Mouse (Mus musculus): ENCODE data around the gene Egfl7. TPM values are rescaled to one million over a fixed set of nuclear protein-coding genes. Genes with fewer than 3 reads are reported as not detected.

The Egfl7 gene
- polyA plus RNA-seq, 1 experiment = 3.6 TPM

- Histone ChIP-seq H3K4me1 (ENCODE audit: control insufficient read depth) (no peaks in the 10 kb centered on the region), H3K9me3 (ENCODE audit: control insufficient read depth, low read length) (no peaks in the 10 kb centered on the region), H3K27me3 (ENCODE audit: control insufficient read depth) (peaks cover 2% of the 10 kb centered on the region; the same call in 1 of the 2 replicates), H3K4me3 (replicated peaks) (no peak overlapping the region), H3K36me3 (ENCODE audit: control insufficient read depth) (no peaks in the 10 kb centered on the region)
- TF ChIP-seq TAL1 (IDR thresholded peaks at IDR 0.05; ENCODE audit: low read length) = no peak
- no peak for TF ChIP-seq GATA1 (IDR thresholded peaks at IDR 0.05; ENCODE audit: low read length)
These were observed 31.2 kb downstream of the Egfl7 start for GRCm38 (mm10) chr2:26611054-26611453.

GRCm38 (mm10) chr2:26611896-26612295 lies 32.1 kb downstream of the Egfl7 start:
- Histone ChIP-seq H3K27me3 (ENCODE audit: control insufficient read depth) (no peaks in the 10 kb centered on the region; the same call in 1 of the 2 replicates), H3K9me3 (ENCODE audit: control insufficient read depth, low read length) (no peaks in the 10 kb centered on the region), H3K4me3 (replicated peaks) (no peak overlapping the region), H3K4me1 (ENCODE audit: control insufficient read depth) (no peaks in the 10 kb centered on the region), H3K36me3 (ENCODE audit: control insufficient read depth) (no peaks in the 10 kb centered on the region)
- no peak for TF ChIP-seq TAL1 (IDR thresholded peaks at IDR 0.05; ENCODE audit: low read length)
- TF ChIP-seq GATA1 (IDR thresholded peaks at IDR 0.05; ENCODE audit: low read length) = no peak

DNA sequence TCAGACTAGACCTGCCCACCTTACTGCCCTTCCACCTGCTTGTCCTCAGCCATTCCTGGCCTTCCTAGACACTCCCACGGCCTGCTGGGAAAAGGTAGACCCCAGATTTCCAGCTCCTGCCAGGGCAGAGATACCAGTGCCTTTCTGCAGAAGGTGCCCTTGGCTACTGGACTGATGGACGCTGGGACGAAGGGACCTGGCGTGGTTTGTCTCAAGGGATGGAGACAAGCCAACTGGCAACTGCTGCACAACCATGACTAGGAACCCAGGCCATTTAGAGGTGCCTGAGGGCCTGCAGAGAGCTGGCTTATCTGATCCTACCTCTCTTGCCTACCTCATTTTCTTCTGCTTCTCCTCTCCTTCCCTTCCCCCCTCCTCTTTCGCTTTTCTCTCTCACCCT lies 35.1 kb downstream of the Egfl7 start:
- no peaks in the 10 kb centered on the region for H3K4me1 ChIP-seq (ENCODE audit: control insufficient read depth)
- H3K27me3 ChIP-seq (ENCODE audit: control insufficient read depth) = no peaks in the 10 kb centered on the region
- H3K36me3 ChIP-seq (ENCODE audit: control insufficient read depth) = no peaks in the 10 kb centered on the region
- no peak overlapping the region for H3K4me3 ChIP-seq (replicated peaks)
- TF ChIP-seq GATA1 (IDR thresholded peaks at IDR 0.05; ENCODE audit: low read length) (no peak), TAL1 (IDR thresholded peaks at IDR 0.05; ENCODE audit: low read length) (no peak)
- no peaks in the 10 kb centered on the region for H3K9me3 ChIP-seq (ENCODE audit: control insufficient read depth, low read length)

- Histone ChIP-seq H3K4me3 (replicated peaks) (no peak overlapping the region), H3K36me3 (ENCODE audit: control insufficient read depth) (no peaks in the 10 kb centered on the region), H3K27me3 (ENCODE audit: control insufficient read depth) (no peaks in the 10 kb centered on the region), H3K4me1 (ENCODE audit: control insufficient read depth) (no peaks in the 10 kb centered on the region), H3K9me3 (ENCODE audit: control insufficient read depth, low read length) (no peaks in the 10 kb centered on the region)
- TF ChIP-seq GATA1 (IDR thresholded peaks at IDR 0.05; ENCODE audit: low read length) (no peak), TAL1 (IDR thresholded peaks at IDR 0.05; ENCODE audit: low read length) (no peak)
These were observed 35.8 kb downstream of the Egfl7 start for GRCm38 (mm10) chr2:26615459-26616124.

DNA sequence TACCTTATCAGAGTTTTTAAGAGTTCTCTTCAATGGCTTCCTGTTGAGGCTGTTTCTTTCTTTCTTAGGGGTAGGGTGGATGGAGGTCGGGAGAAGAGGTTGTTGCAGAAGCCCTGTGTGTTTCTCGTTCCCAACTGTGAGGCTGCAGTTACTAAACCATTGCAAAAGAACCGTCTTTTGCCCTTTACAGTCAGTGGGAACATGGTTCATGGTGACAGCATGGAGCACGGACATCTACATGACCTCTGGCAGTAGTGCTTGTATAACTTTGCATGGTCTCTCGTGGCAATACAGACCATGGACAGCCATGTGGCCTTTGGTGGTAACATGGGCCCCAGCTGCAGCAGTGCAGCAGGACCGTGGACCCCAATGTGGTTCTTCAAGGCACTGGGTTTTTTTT lies 37.5 kb downstream of the Egfl7 start:
- Histone ChIP-seq H3K27me3 (ENCODE audit: control insufficient read depth) (no peaks in the 10 kb centered on the region), H3K36me3 (ENCODE audit: control insufficient read depth) (no peaks in the 10 kb centered on the region), H3K4me3 (replicated peaks) (no peak overlapping the region), H3K4me1 (ENCODE audit: control insufficient read depth) (no peaks in the 10 kb centered on the region), H3K9me3 (ENCODE audit: control insufficient read depth, low read length) (no peaks in the 10 kb centered on the region)
- TF ChIP-seq TAL1 (IDR thresholded peaks at IDR 0.05; ENCODE audit: low read length) (no peak), GATA1 (IDR thresholded peaks at IDR 0.05; ENCODE audit: low read length) (no peak)

- H3K4me3 ChIP-seq (replicated peaks) = no peak overlapping the region
- no peak for TF ChIP-seq TAL1 (IDR thresholded peaks at IDR 0.05; ENCODE audit: low read length)
- no peak for TF ChIP-seq GATA1 (IDR thresholded peaks at IDR 0.05; ENCODE audit: low read length)
- no peaks in the 10 kb centered on the region for H3K36me3 ChIP-seq (ENCODE audit: control insufficient read depth)
- no peaks in the 10 kb centered on the region for H3K27me3 ChIP-seq (ENCODE audit: control insufficient read depth)
- no peaks in the 10 kb centered on the region for H3K9me3 ChIP-seq (ENCODE audit: control insufficient read depth, low read length)
- H3K4me1 ChIP-seq (ENCODE audit: control insufficient read depth) = no peaks in the 10 kb centered on the region
These were observed 38.1 kb downstream of the Egfl7 start for GRCm38 (mm10) chr2:26617928-26618327.

- no peaks in the 10 kb centered on the region for H3K4me1 ChIP-seq (ENCODE audit: control insufficient read depth)
- no peaks in the 10 kb centered on the region for H3K36me3 ChIP-seq (ENCODE audit: control insufficient read depth)
- no peaks in the 10 kb centered on the region for H3K9me3 ChIP-seq (ENCODE audit: control insufficient read depth, low read length)
- TF ChIP-seq GATA1 (IDR thresholded peaks at IDR 0.05; ENCODE audit: low read length) = no peak
- no peak for TF ChIP-seq TAL1 (IDR thresholded peaks at IDR 0.05; ENCODE audit: low read length)
- no peaks in the 10 kb centered on the region for H3K27me3 ChIP-seq (ENCODE audit: control insufficient read depth)
- no peak overlapping the region for H3K4me3 ChIP-seq (replicated peaks)
These were observed 41.4 kb downstream of the Egfl7 start for GRCm38 (mm10) chr2:26621246-26621645.

GRCm38 (mm10) chr2:26622984-26623383 lies 43.2 kb downstream of the Egfl7 start:
- Histone ChIP-seq H3K27me3 (ENCODE audit: control insufficient read depth) (peaks cover 14% of the 10 kb centered on the region), H3K4me1 (ENCODE audit: control insufficient read depth) (peaks cover 2% of the 10 kb centered on the region), H3K4me3 (replicated peaks) (no peak overlapping the region), H3K9me3 (ENCODE audit: control insufficient read depth, low read length) (no peaks in the 10 kb centered on the region), H3K36me3 (ENCODE audit: control insufficient read depth) (no peaks in the 10 kb centered on the region)
- TF ChIP-seq GATA1 (IDR thresholded peaks at IDR 0.05; ENCODE audit: low read length) (no peak), TAL1 (IDR thresholded peaks at IDR 0.05; ENCODE audit: low read length) (no peak)

GRCm38 (mm10) chr2:26625419-26625818 lies 45.6 kb downstream of the Egfl7 start:
- H3K4me3 ChIP-seq (replicated peaks) = no peak overlapping the region
- H3K36me3 ChIP-seq (ENCODE audit: control insufficient read depth) = no peaks in the 10 kb centered on the region
- peaks cover 6% of the 10 kb centered on the region for H3K4me1 ChIP-seq (ENCODE audit: control insufficient read depth)
- no peaks in the 10 kb centered on the region for H3K9me3 ChIP-seq (ENCODE audit: control insufficient read depth, low read length)
- peaks cover 28% of the 10 kb centered on the region for H3K27me3 ChIP-seq (ENCODE audit: control insufficient read depth)
- TF ChIP-seq TAL1 (IDR thresholded peaks at IDR 0.05; ENCODE audit: low read length) (no peak), GATA1 (IDR thresholded peaks at IDR 0.05; ENCODE audit: low read length) (no peak)

DNA sequence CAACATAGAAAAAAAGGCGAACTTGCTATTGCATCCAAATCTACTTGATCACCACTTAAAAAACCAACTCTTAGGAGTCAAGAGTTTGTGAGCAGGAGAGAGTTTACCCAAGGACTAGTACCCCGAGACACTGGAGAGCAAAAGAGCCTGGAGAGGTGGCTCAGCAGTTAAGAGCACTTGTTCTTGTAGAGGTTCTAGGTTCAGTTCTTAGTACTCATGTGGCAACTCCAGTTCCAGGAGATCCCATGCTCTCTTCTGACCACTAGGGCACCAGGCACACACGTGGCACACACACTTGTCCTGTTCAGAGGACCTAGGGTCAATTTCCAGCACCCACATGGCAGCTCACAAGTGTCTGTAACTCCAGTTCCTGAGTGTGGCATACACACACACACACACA lies 46.3 kb downstream of the Egfl7 start:
- H3K4me3 ChIP-seq (replicated peaks) = no peak overlapping the region
- H3K36me3 ChIP-seq (ENCODE audit: control insufficient read depth) = no peaks in the 10 kb centered on the region
- TF ChIP-seq TAL1 (IDR thresholded peaks at IDR 0.05; ENCODE audit: low read length) (no peak), GATA1 (IDR thresholded peaks at IDR 0.05; ENCODE audit: low read length) (no peak)
- H3K9me3 ChIP-seq (ENCODE audit: control insufficient read depth, low read length) = no peaks in the 10 kb centered on the region
- peaks cover 6% of the 10 kb centered on the region for H3K4me1 ChIP-seq (ENCODE audit: control insufficient read depth)
- peaks cover 30% of the 10 kb centered on the region for H3K27me3 ChIP-seq (ENCODE audit: control insufficient read depth)
